Mouse (Mus musculus): ENCODE measurements around the gene Gm9833. TPM values are rescaled to one million over a fixed set of nuclear protein-coding genes. Genes with fewer than 3 reads are reported as not detected.

The Gm9833 gene
- polyA plus RNA-seq, 1 experiment from 2014 or later, result 5.6 TPM

DNA sequence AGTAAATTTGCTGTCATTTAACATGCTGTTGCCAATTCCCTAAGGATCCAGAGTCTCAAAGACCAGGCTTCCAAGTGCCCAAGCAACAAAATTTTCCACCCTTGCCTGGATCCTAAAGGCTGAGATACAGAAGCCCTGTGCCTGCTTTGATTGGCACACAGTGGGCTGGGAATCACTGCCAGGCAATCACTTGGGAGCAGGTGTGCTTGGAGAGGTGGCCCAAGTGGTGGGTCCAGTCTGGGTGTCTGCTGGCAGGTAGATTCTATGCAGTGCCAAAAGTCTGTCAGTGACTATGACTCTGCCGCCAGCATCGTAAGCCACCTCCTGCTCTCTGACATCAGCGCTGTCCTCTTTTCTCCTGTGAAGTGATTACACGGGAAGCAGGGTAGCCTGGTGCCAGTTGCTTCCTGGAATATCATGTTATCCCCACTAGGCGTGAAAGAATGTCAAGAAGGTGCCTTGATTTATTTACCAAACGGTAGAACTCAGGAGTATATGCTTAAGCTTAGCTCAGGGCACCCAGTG lies 3.8 kb downstream of the Gm9833 start:
- no peaks in the 10 kb centered on the region for H3K27me3 ChIP-seq
- H3K4me1 ChIP-seq, result peaks cover 4% of the 10 kb centered on the region; the same call in 1 of the 2 replicates
- H3K27ac ChIP-seq, result no peak overlapping the region
- no peak overlapping the region for H3K4me3 ChIP-seq
- no peak overlapping the region for H3K9ac ChIP-seq
- no peaks in the 10 kb centered on the region for H3K9me3 ChIP-seq
- no peak for ATAC-seq (ENCODE audit: insufficient number of reproducible peaks, insufficient read depth, low FRiP score, low TSS enrichment)
- 73% methylated on average over 6 of the region's 6 CpGs for WGBS
- H3K36me3 ChIP-seq, result no peaks in the 10 kb centered on the region
- H3K4me2 ChIP-seq (replicated peaks), result no peak overlapping the region

DNA sequence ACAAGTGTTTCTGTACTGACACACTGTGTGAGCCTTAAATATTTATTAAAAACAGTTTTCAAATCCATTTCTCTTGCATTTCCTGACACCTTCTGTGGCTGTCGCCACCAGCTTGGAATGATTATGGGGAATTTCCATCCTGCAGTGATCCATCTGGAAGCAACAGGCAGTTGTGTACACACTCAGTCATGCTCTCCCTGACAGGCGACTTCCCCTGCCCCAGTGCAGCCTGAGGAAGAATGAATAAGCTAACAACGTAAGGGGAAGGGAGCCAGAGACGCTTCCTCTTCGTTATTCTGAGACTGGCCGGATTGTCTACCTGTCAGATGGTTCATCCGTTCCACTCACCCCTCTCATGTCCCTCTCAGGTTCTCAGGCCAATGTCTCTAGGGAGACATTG lies 4.6 kb downstream of the Gm9833 start:
- no peak overlapping the region for H3K9ac ChIP-seq
- no peak overlapping the region for H3K4me2 ChIP-seq (replicated peaks)
- no peaks in the 10 kb centered on the region for H3K27me3 ChIP-seq
- no peaks in the 10 kb centered on the region for H3K9me3 ChIP-seq
- no peak overlapping the region for H3K27ac ChIP-seq
- H3K4me1 ChIP-seq, result peaks cover 4% of the 10 kb centered on the region; the same call in 1 of the 2 replicates
- no peaks in the 10 kb centered on the region for H3K36me3 ChIP-seq
- no peak overlapping the region for H3K4me3 ChIP-seq
- ATAC-seq (ENCODE audit: insufficient number of reproducible peaks, insufficient read depth, low FRiP score, low TSS enrichment), result no peak
- 25% methylated on average over 7 of the region's 7 CpGs for WGBS

DNA sequence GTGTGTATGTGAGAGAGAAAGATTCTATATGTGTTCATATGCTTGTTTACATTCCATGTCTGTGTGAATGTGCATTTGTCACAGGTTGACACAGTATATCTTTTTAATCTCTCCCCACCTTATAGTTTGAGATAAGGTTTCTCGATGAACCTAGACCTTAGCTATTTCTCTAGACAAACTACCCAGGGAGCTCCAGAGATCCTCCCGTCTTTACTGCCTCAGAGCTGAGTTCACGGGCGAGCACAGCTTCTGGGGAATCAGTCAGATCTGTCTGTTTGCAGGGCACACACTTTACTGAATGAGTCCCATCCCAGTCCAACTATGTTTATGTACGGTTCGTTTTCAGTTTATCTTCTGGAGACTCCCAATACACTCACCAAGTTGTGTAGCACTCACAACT lies 5.0 kb downstream of the Gm9833 start:
- no peaks in the 10 kb centered on the region for H3K27me3 ChIP-seq
- H3K4me2 ChIP-seq (replicated peaks), result no peak overlapping the region
- no peak overlapping the region for H3K27ac ChIP-seq
- no peak overlapping the region for H3K9ac ChIP-seq
- no peaks in the 10 kb centered on the region for H3K36me3 ChIP-seq
- H3K9me3 ChIP-seq, result no peaks in the 10 kb centered on the region
- ATAC-seq (ENCODE audit: insufficient number of reproducible peaks, insufficient read depth, low FRiP score, low TSS enrichment), result no peak
- 63% methylated on average over 6 of the region's 6 CpGs for WGBS
- H3K4me3 ChIP-seq, result no peak overlapping the region
- H3K4me1 ChIP-seq, result peaks cover 4% of the 10 kb centered on the region; the same call in 1 of the 2 replicates

DNA sequence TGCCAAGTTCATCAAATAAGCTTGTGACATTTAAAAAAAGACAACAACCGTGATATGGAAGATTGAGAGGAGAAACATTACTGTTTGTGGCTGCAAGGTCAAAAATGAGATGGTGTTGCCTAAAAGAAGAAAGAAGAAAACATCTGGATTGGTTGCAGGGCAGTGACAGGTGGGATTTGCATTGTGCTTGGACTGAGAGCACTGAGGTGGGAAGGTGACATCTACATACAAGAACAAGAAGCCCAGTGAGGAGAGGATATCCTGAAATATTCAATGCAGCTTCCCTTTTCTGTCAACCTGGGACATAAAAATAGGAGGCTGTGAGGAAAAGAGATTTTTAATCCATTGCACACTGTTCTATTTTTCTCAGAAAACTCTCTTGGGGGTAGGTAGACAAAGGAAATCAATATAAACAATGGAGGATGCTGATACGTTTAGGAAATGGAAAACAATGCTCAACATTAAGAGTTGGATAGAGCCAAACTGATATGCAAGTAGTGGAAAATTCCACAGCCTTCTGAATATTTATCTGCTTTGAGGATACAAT lies 7.2 kb downstream of the Gm9833 start:
- H3K27me3 ChIP-seq, result no peaks in the 10 kb centered on the region
- 84% methylated on average over 2 of the region's 2 CpGs for WGBS
- H3K36me3 ChIP-seq, result no peaks in the 10 kb centered on the region
- no peaks in the 10 kb centered on the region for H3K9me3 ChIP-seq
- H3K27ac ChIP-seq, result no peak overlapping the region
- no peak overlapping the region for H3K4me3 ChIP-seq
- no peak for ATAC-seq (ENCODE audit: insufficient number of reproducible peaks, insufficient read depth, low FRiP score, low TSS enrichment)
- H3K9ac ChIP-seq, result no peak overlapping the region
- peaks cover 4% of the 10 kb centered on the region; the same call in 1 of the 2 replicates for H3K4me1 ChIP-seq
- H3K4me2 ChIP-seq (replicated peaks), result no peak overlapping the region

DNA sequence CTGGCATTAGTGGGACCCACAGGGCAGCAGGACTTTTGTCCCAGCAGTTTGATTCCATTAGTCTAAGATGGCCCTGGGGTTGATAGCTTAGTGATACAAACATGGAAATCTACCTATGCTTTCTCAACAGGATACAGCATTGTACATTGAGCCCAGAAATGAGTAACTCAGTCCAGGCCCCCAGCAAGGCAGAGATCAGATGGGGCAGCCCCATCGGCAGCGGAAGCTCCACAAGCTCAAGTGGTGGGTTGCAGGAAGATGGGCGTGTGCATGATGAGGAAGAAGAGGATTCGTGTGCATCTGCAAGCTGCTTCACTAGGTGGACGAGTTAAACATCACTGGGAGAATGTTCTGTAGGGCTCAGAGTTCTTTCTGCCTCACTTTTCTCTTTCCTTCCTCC lies 11.8 kb downstream of the Gm9833 start:
- Histone ChIP-seq H3K4me1 (no peaks in the 10 kb centered on the region), H3K9me3 (no peaks in the 10 kb centered on the region), H3K27ac (no peak overlapping the region), H3K4me3 (no peak overlapping the region), H3K4me2 (replicated peaks) (no peak overlapping the region), H3K9ac (no peak overlapping the region), H3K36me3 (no peaks in the 10 kb centered on the region), H3K27me3 (no peaks in the 10 kb centered on the region)
- ATAC-seq (ENCODE audit: insufficient number of reproducible peaks, insufficient read depth, low FRiP score, low TSS enrichment), result no peak
- 86% methylated on average over 5 of the region's 5 CpGs for WGBS

DNA sequence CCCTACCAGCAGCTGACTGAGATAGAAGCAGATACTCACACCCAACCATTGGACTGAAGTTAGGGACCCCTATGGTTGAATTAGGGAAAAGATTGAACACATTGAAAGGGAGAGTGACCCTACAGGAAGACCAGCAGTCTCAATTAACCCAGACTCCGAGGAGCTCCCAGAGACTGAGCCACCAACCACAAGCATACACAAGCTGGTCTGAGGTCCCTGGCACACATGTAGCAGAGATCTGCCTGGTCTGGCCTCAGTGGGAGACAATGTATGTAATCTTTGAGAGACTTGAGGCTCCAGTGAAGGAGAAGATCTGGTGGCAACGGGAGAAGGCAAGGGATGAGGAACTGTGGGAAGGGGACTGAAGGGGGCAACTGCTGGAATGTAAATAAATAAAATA lies 23.7 kb downstream of the Gm9833 start:
- Histone ChIP-seq H3K27me3 (no peaks in the 10 kb centered on the region), H3K27ac (no peak overlapping the region), H3K4me3 (no peak overlapping the region), H3K4me1 (no peaks in the 10 kb centered on the region), H3K4me2 (replicated peaks) (no peak overlapping the region), H3K9ac (no peak overlapping the region), H3K36me3 (no peaks in the 10 kb centered on the region), H3K9me3 (no peaks in the 10 kb centered on the region)
- no peak for ATAC-seq (ENCODE audit: insufficient number of reproducible peaks, insufficient read depth, low FRiP score, low TSS enrichment)
- 85% methylated on average over 2 of the region's 2 CpGs for WGBS

DNA sequence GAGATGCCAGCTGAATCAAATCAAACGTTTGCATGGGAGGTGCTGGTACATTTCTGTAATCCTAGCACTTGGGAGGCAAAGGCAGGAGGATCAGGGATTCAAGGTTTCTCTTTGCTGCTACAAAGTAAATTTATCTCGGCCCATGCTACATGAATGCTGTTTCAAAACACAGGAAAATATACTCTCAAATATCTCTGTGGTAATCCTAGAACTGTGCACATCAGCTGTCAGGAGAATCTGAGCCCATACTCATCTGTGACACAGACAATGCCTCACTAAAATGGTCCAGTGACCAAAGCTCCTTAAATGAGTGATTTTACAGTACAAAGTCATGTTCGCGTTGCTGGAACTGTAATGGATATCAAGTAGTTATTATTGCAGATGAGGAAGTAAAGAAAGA lies 24.3 kb downstream of the Gm9833 start:
- no peaks in the 10 kb centered on the region for H3K36me3 ChIP-seq
- H3K9me3 ChIP-seq, result no peaks in the 10 kb centered on the region
- H3K4me2 ChIP-seq (replicated peaks), result no peak overlapping the region
- no peak overlapping the region for H3K27ac ChIP-seq
- H3K27me3 ChIP-seq, result no peaks in the 10 kb centered on the region
- WGBS, result 72% methylated on average over 4 of the region's 4 CpGs
- no peak overlapping the region for H3K4me3 ChIP-seq
- H3K4me1 ChIP-seq, result no peaks in the 10 kb centered on the region
- ATAC-seq (ENCODE audit: insufficient number of reproducible peaks, insufficient read depth, low FRiP score, low TSS enrichment), result no peak
- H3K9ac ChIP-seq, result no peak overlapping the region

DNA sequence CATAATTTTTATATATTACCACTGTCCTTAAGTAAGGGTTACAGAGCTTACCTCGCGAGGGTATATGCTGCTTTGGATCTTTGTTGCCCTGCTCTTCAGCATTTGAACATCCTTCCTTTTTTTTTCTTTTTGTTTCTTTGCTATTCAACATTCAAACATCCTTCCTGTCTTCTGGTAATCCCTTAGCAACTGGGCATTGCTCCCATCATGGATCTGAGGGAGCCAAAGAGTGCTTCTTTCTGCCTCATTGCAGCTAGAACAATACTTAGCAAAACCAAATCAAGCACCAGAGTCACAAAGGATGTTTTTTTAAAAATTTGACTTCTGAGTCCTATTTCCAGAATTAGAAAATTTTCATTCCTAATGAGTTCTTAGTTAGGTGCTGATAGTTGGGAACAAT lies 24.8 kb downstream of the Gm9833 start:
- H3K9me3 ChIP-seq, result no peaks in the 10 kb centered on the region
- WGBS, result 89% methylated on average over 2 of the region's 2 CpGs
- no peaks in the 10 kb centered on the region for H3K36me3 ChIP-seq
- no peak overlapping the region for H3K27ac ChIP-seq
- no peak overlapping the region for H3K4me3 ChIP-seq
- no peak overlapping the region for H3K9ac ChIP-seq
- H3K4me1 ChIP-seq, result no peaks in the 10 kb centered on the region
- no peaks in the 10 kb centered on the region for H3K27me3 ChIP-seq
- no peak overlapping the region for H3K4me2 ChIP-seq (replicated peaks)
- no peak for ATAC-seq (ENCODE audit: insufficient number of reproducible peaks, insufficient read depth, low FRiP score, low TSS enrichment)

DNA sequence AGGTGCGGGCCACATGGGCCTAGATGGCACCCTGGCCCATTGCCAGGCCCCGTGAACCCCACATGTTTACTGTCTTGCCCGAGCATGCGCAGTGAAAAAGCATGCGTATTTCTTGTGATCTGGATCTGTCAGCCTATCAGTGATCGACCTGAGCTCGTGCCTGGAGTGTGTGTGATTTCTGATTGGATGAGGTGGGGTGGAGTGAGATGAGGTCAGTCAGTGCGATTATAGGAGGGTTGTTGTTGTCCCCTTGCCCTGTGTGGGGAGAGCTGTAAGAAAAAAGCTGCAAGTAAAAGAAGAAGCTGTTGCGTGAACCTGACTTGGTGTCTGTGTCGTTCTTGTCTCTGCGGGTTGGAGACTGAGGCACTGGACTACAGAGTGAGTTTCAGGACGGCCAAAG lies 28.6 kb downstream of the Gm9833 start:
- H3K4me3 ChIP-seq, result no peak overlapping the region
- no peak overlapping the region for H3K9ac ChIP-seq
- no peaks in the 10 kb centered on the region for H3K4me1 ChIP-seq
- ATAC-seq (ENCODE audit: insufficient number of reproducible peaks, insufficient read depth, low FRiP score, low TSS enrichment), result no peak
- WGBS, result 93% methylated on average over 12 of the region's 12 CpGs
- no peak overlapping the region for H3K27ac ChIP-seq
- no peak overlapping the region for H3K4me2 ChIP-seq (replicated peaks)
- no peaks in the 10 kb centered on the region for H3K27me3 ChIP-seq
- H3K36me3 ChIP-seq, result no peaks in the 10 kb centered on the region
- H3K9me3 ChIP-seq, result no peaks in the 10 kb centered on the region

DNA sequence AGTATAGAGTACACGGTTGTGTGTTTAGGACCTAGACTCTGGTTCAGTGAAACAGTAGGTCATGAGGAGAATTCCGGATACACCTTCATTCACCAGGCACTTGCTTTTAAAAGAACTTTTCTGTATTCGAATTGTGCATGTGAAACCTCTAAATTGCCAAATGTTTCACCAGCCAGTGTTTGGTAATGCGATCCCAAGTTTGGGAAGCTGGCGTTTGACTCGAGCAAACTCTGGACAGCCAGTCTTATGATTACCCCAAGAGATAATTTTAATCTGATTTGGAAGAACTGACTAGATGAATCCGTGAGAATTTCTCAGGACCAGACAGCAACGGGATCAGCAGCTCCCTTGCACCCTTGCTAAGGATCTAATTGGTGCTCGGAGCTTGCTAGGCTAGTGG lies 33.3 kb downstream of the Gm9833 start:
- H3K27ac ChIP-seq, result no peak overlapping the region
- no peaks in the 10 kb centered on the region for H3K4me1 ChIP-seq
- no peaks in the 10 kb centered on the region for H3K36me3 ChIP-seq
- H3K4me2 ChIP-seq (replicated peaks), result no peak overlapping the region
- 81% methylated on average over 9 of the region's 9 CpGs for WGBS
- no peak overlapping the region for H3K9ac ChIP-seq
- no peaks in the 10 kb centered on the region for H3K9me3 ChIP-seq
- H3K4me3 ChIP-seq, result no peak overlapping the region
- H3K27me3 ChIP-seq, result no peaks in the 10 kb centered on the region
- no peak for ATAC-seq (ENCODE audit: insufficient number of reproducible peaks, insufficient read depth, low FRiP score, low TSS enrichment)

DNA sequence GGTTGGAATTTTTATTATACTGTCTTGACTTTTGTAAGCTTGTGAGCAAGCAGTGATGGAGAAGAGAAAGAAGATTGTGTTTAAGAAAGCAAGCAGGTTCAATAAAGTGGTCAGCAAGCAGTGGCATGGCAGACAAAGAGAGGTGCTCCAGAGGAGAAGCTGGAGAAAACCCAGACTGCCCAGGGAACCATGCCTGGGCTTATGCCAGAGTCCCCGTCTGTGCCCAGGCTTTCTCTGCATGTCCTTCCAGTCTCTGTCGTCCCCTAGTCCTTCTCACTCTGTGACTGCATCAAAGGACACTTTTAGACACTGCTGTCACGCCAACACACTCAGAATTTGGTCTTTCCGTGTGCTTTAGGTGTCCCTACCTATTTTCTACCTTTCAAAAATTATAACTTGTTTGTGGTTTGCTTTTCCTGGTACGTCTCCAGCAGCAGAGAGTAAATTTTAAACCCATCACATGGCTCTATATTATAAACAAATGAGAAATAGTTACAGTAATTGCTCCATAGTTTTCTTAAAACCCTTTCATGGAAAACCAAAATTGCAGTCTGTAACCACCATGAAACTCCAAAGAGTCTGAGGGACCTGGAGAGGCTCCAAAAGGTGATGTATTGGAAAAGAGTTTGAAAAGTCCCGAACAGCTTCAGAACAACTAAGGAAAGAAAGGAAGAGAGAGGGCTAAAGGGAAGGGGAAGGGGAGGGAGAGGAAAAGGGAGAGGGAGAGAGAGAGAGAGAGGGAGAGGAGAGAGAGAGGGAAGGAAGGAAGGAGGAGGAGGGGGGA lies 34.2 kb downstream of the Gm9833 start:
- no peaks in the 10 kb centered on the region for H3K27me3 ChIP-seq
- ATAC-seq (ENCODE audit: insufficient number of reproducible peaks, insufficient read depth, low FRiP score, low TSS enrichment), result no peak
- no peaks in the 10 kb centered on the region for H3K4me1 ChIP-seq
- WGBS, result 80% methylated on average over 6 of the region's 6 CpGs
- H3K9ac ChIP-seq, result no peak overlapping the region
- no peaks in the 10 kb centered on the region for H3K36me3 ChIP-seq
- no peak overlapping the region for H3K4me3 ChIP-seq
- no peak overlapping the region for H3K27ac ChIP-seq
- no peak overlapping the region for H3K4me2 ChIP-seq (replicated peaks)
- no peaks in the 10 kb centered on the region for H3K9me3 ChIP-seq

DNA sequence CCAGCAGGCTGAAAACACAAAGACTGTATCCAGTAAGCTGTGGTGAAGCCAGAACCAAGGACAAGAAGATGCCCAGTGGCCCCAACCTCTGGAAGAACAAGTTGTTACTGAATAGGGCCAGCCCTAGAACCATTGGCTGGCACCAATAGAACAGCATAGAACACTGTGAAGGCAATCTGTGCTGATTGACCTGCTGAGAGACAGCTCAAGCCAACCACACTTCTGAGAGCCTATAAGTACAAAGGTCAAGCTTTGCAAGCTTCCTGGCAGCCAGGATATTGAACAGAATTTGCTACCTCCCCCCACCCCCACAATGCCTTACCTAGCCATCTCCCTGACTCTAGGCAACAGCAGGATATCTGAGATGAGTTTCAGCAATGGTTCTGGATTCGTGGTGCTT lies 35.7 kb downstream of the Gm9833 start:
- Histone ChIP-seq H3K4me2 (replicated peaks) (no peak overlapping the region), H3K4me3 (no peak overlapping the region), H3K4me1 (no peaks in the 10 kb centered on the region), H3K9me3 (no peaks in the 10 kb centered on the region), H3K9ac (no peak overlapping the region), H3K27me3 (no peaks in the 10 kb centered on the region), H3K36me3 (no peaks in the 10 kb centered on the region), H3K27ac (no peak overlapping the region)
- WGBS, result 71% methylated on average over 1 of the region's 1 CpGs
- no peak for ATAC-seq (ENCODE audit: insufficient number of reproducible peaks, insufficient read depth, low FRiP score, low TSS enrichment)
